Comparison of ENCODE assay signal across 19 mouse cellular contexts in the genomic region with DNA sequence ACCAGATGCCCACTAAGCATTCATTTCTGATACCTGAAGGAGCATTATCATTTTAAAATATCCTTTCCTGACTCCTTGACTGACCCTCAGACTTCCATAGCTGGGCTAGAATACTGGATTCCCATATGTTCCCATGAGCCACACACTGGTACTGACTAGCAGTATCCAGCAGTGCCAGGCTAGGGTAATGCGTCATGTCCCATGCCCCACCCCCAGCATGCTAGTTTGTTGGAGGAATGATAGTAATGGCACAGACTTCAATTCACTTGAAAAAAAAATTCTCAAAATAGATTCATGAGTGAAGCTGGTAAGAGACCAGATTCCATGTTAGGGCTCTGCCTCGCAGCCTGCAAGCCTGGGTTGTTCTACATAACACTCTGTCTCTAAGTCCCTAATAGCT. TPM values are rescaled to one million over a fixed set of nuclear protein-coding genes. Genes with fewer than 3 reads are reported as not detected.
A peak's percentile ranks its signal among the peaks of the same experiment; 100 is the strongest.
DNase-seq lines count a peak whose midpoint lies in the region; ATAC-seq and TF ChIP-seq lines count a peak whose summit lies in the region.
"Had no signal": no experiment of that assay in that cellular context is flagged by ENCODE, and none has a peak within 500 bp of the region (broad histone marks: within the 10 kb centered on the region; RNA-seq: fewer than 3 reads in every experiment).

No protein-coding gene starts in this region.

- peak; percentile 24 to 39 for DNase-seq in heart, adult 18-20 months
- no peak for DNase-seq in heart, embryonic 10.5 days (ENCODE audit: low spot score)
- peak; percentile 48 for DNase-seq in heart, postnatal 0 days (ENCODE audit: low spot score)
- DNase-seq in layer of hippocampus, adult 9-11 months: peak; percentile 35
- no peak for DNase-seq in layer of hippocampus, adult 9-10 months (ENCODE audit: low spot score)
- peak; percentile 61 for DNase-seq in heart, postnatal 4 days
- DNase-seq in cerebellum, postnatal 4 days (ENCODE audit: low spot score in 2 of 2): no peak
- DNase-seq: adrenal gland, postnatal 10 days; cerebellum, adult 11-12 months; cerebellum, adult 9-10 months; gastrocnemius, postnatal 10 days; kidney, adult 18-20 months had no signal

- no peak overlapping the region for H3K4me3 ChIP-seq in heart, embryonic 10.5 days
- no peak overlapping the region for H3K4me3 ChIP-seq in heart, postnatal 0 days (ENCODE audit: low read depth, low read length)
- no peak overlapping the region for H3K4me3 ChIP-seq in heart, embryonic 11.5 days (ENCODE audit: low read depth, low read length)
- H3K4me3 ChIP-seq: embryonic facial prominence, embryonic 10.5 days; hindbrain, embryonic 10.5 days; intestine, embryonic 15.5 days had no signal

- no peak overlapping the region for H3K9ac ChIP-seq in heart, postnatal 0 days (replicated peaks; ENCODE audit: low read depth, low read length)
- H3K9ac ChIP-seq in heart, embryonic 11.5 days (ENCODE audit: low read depth, low read length): no peak overlapping the region
- H3K9ac ChIP-seq: hindbrain, embryonic 14.5 days; intestine, embryonic 15.5 days had no signal

- no peak overlapping the region for H3K4me2 ChIP-seq in heart, postnatal 0 days (ENCODE audit: low read depth, low read length)
- H3K4me2 ChIP-seq in heart, embryonic 11.5 days: no peak overlapping the region
- H3K4me2 ChIP-seq: hindbrain, embryonic 14.5 days; intestine, embryonic 15.5 days had no signal

- no peak for TF ChIP-seq CTCF in heart, postnatal 0 days (IDR thresholded peaks at IDR 0.05; ENCODE audit: low read depth)

- peak; percentile 77 for ATAC-seq in heart, postnatal 0 days (ENCODE audit: insufficient read depth, low read depth)
- ATAC-seq in heart, embryonic 11.5 days (replicated peaks; ENCODE audit: insufficient number of reproducible peaks, low FRiP score, low TSS enrichment): no peak
- ATAC-seq: forebrain, embryonic 14.5 days; intestine, embryonic 15.5 days had no signal

- H3K27ac ChIP-seq in heart, embryonic 10.5 days: no peak overlapping the region
- peak overlapping the region; percentile 69 for H3K27ac ChIP-seq in heart, postnatal 0 days (ENCODE audit: low read depth)
- no peak overlapping the region for H3K27ac ChIP-seq in heart, embryonic 11.5 days (ENCODE audit: low read depth, low read length)
- H3K27ac ChIP-seq: embryonic facial prominence, embryonic 10.5 days; hindbrain, embryonic 10.5 days; hindbrain, embryonic 14.5 days; intestine, embryonic 15.5 days had no signal

- H3K36me3 ChIP-seq in heart, embryonic 10.5 days: no peaks in the 10 kb centered on the region
- no peaks in the 10 kb centered on the region for H3K36me3 ChIP-seq in heart, postnatal 0 days (replicated peaks; ENCODE audit: control insufficient read depth, insufficient read depth, low read length)
- no peaks in the 10 kb centered on the region for H3K36me3 ChIP-seq in heart, embryonic 11.5 days (ENCODE audit: control insufficient read depth, insufficient read depth, low read length)
- H3K36me3 ChIP-seq: hindbrain, embryonic 10.5 days; intestine, embryonic 15.5 days had no signal

- WGBS in heart, embryonic 10.5 days: 78% methylated on average over 2 of the region's 2 CpGs
- WGBS in heart, postnatal 0 days: 45% methylated on average over 2 of the region's 2 CpGs
- WGBS in heart, embryonic 11.5 days (ENCODE audit: insufficient replicate concordance): 74% methylated on average over 2 of the region's 2 CpGs

- no peaks in the 10 kb centered on the region for H3K9me3 ChIP-seq in heart, embryonic 10.5 days
- no peaks in the 10 kb centered on the region for H3K9me3 ChIP-seq in heart, postnatal 0 days (replicated peaks; ENCODE audit: control insufficient read depth, low read length)
- no peaks in the 10 kb centered on the region for H3K9me3 ChIP-seq in heart, embryonic 11.5 days (replicated peaks; ENCODE audit: control insufficient read depth, low read length)
- H3K9me3 ChIP-seq: embryonic facial prominence, embryonic 10.5 days; hindbrain, embryonic 10.5 days; intestine, embryonic 15.5 days had no signal

- no peaks in the 10 kb centered on the region for H3K4me1 ChIP-seq in heart, embryonic 10.5 days
- peaks cover 5% of the 10 kb centered on the region; the same call in 1 of the 2 replicates for H3K4me1 ChIP-seq in heart, postnatal 0 days (ENCODE audit: control insufficient read depth, insufficient read depth)
- no peaks in the 10 kb centered on the region for H3K4me1 ChIP-seq in heart, embryonic 11.5 days (ENCODE audit: control insufficient read depth, insufficient read depth, low read length)
- H3K4me1 ChIP-seq: embryonic facial prominence, embryonic 10.5 days; hindbrain, embryonic 10.5 days; intestine, embryonic 15.5 days had no signal

- TF ChIP-seq EP300 in heart, postnatal 0 days (IDR thresholded peaks at IDR 0.05; ENCODE audit: low read depth): no peak

- H3K27me3 ChIP-seq in heart, embryonic 10.5 days (ENCODE audit: insufficient read depth, poor library complexity, severe bottlenecking): peaks cover 5% of the 10 kb centered on the region; the same call in 1 of the 2 replicates
- H3K27me3 ChIP-seq in heart, postnatal 0 days (ENCODE audit: control insufficient read depth, insufficient read depth, low read length): no peaks in the 10 kb centered on the region
- H3K27me3 ChIP-seq in heart, embryonic 11.5 days (ENCODE audit: control insufficient read depth, insufficient read depth, low read length): no peaks in the 10 kb centered on the region
- H3K27me3 ChIP-seq: intestine, embryonic 15.5 days had no signal

RNA-seq across cellular contexts. Expression of a gene that starts 9.7 kb away (rescaled TPM):
- total RNA-seq in heart, adult 18-20 months (2021): 10 to 100 TPM; 28.1 to 37.1 TPM
- polyA plus RNA-seq in heart, embryonic 10.5 days (2016; fragmentation: Nextera tagmentation; extraction: Ambion mirVana): 2.0 and 2.9 TPM in 2 replicates
- 14.6 and 15.4 TPM in 2 replicates for total RNA-seq in heart, postnatal 0 days (2014; rRNA removed; ENCODE audit: low replicate concordance)
- polyA plus RNA-seq in heart, postnatal 0 days (2015; fragmentation: Nextera tagmentation; extraction: Ambion mirVana): 2.3 and 2.7 TPM in 2 replicates
- 2.9 and 3.1 TPM in 2 replicates for polyA plus RNA-seq in heart, embryonic 11.5 days (2014; fragmentation: Nextera tagmentation; extraction: Ambion mirVana)
- 10 to 100 TPM; 26.7 to 30.8 TPM for total RNA-seq in heart, postnatal 4 days (2021)

RNA-seq across cellular contexts. Expression of a gene that starts 52.8 kb away (rescaled TPM):
- 1 to 10 TPM; 1.0 to 4.1 TPM for total RNA-seq in heart, adult 18-20 months (2021)
- 0.71 and 1.8 TPM in 2 replicates for polyA plus RNA-seq in heart, embryonic 10.5 days (2016; fragmentation: Nextera tagmentation; extraction: Ambion mirVana)
- total RNA-seq in heart, postnatal 0 days (2014; rRNA removed; ENCODE audit: low replicate concordance): 0.61 and 5.7 TPM in 2 replicates
- polyA plus RNA-seq in heart, postnatal 0 days (2015; fragmentation: Nextera tagmentation; extraction: Ambion mirVana): 0.52 and 0.67 TPM in 2 replicates
- polyA plus RNA-seq in heart, embryonic 11.5 days (2014; fragmentation: Nextera tagmentation; extraction: Ambion mirVana): 0.76 and 1.0 TPM in 2 replicates
- 1 to 10 TPM in 1 of 2 experiments, under 1 TPM in 1; 0.52 to 1.1 TPM for total RNA-seq in heart, postnatal 4 days (2021)
- polyA plus RNA-seq: C2C12 had no signal

RNA-seq across cellular contexts. Expression of a gene that starts 57.6 kb away (rescaled TPM):
- 10 to 100 TPM; 14.1 to 17.1 TPM for total RNA-seq in heart, adult 18-20 months (2021)
- polyA plus RNA-seq in heart, embryonic 10.5 days (2016; fragmentation: Nextera tagmentation; extraction: Ambion mirVana): 11.5 and 16.5 TPM in 2 replicates
- total RNA-seq in heart, postnatal 0 days (2014; rRNA removed; ENCODE audit: low replicate concordance): 3.4 and 6.0 TPM in 2 replicates
- polyA plus RNA-seq in heart, postnatal 0 days (2015; fragmentation: Nextera tagmentation; extraction: Ambion mirVana): 9.6 and 9.9 TPM in 2 replicates
- polyA plus RNA-seq in heart, embryonic 11.5 days (2014; fragmentation: Nextera tagmentation; extraction: Ambion mirVana): 11.0 and 12.0 TPM in 2 replicates
- total RNA-seq in heart, postnatal 4 days (2021): 10 to 100 TPM; 14.4 to 20.6 TPM

Comparison
In these comparisons a context has a peak if more than half of its experiments do, and no peak if none do; other contexts are left out.
1. DNase-seq: peak in heart, adult 18-20 months (2 of 2), heart, postnatal 0 days (single experiment), layer of hippocampus, adult 9-11 months (single experiment) and heart, postnatal 4 days (single experiment); none in heart, embryonic 10.5 days (single experiment), layer of hippocampus, adult 9-10 months (single experiment) and cerebellum, postnatal 4 days (0 of 2).